In the genomic region with DNA sequence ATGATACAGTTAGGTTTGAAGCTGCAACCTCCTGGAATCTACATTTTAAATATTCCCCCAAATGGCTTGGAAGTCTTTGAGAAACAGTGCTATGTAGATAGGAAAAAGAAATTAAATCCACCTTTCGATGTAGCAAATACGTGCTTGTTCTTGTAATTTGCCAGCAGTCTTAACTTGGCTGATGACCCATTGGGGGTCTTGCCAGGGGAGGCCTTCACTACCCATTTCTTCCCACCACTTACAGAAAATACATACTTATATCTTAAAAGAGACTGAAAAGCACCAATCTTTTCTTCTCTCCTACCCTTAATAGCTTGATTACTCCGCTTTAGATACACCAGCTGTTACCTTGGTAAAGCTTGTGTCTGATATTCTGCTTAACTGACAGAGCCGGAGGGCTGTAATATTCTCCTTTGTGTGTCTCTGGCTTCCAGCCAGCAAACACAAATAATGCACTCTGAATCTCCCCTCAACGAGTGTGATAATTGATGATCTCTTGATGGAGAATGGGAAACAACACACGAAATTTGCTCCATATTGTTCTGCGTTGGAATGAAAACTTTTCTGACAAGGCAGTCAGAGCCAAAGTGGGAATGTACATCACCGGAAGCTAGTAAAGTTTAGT, we compare ENCODE assay signal across 8 mouse cellular contexts. TPM values are rescaled to one million over a fixed set of nuclear protein-coding genes. Genes with fewer than 3 reads are reported as not detected.
DNase-seq lines count a peak whose midpoint lies in the region; ATAC-seq and TF ChIP-seq lines count a peak whose summit lies in the region.

No protein-coding gene starts in this region.

- no peak overlapping the region for H3K27ac ChIP-seq in cortical plate, adult 2 months (ENCODE audit: insufficient read depth, low read length)
- peak overlapping the region; percentile 73 for H3K27ac ChIP-seq in intestine, embryonic 14.5 days (ENCODE audit: low read depth)
- H3K27ac ChIP-seq in neural tube, embryonic 14.5 days (ENCODE audit: low read depth, low read length), result peak overlapping the region; percentile 2; the same call in 1 of the 2 replicates

- peak overlapping the region; percentile 84 for H3K4me3 ChIP-seq in lung, adult 2 months (replicated peaks; ENCODE audit: extremely low read depth, low read depth, low read length)
- H3K4me3 ChIP-seq in cortical plate, adult 2 months (ENCODE audit: insufficient read depth, low read length), result peak overlapping the region; percentile 54
- H3K4me3 ChIP-seq in intestine, embryonic 14.5 days (ENCODE audit: low read depth, low read length), result peak overlapping the region; percentile 77
- H3K4me3 ChIP-seq in neural tube, embryonic 14.5 days (ENCODE audit: low read depth, low read length), result peak overlapping the region; percentile 23

- H3K9ac ChIP-seq in intestine, embryonic 14.5 days (ENCODE audit: low read length), result peak overlapping the region; percentile 43
- H3K9ac ChIP-seq in neural tube, embryonic 14.5 days (replicated peaks; ENCODE audit: low read depth, low read length), result no peak overlapping the region

- H3K36me3 ChIP-seq in intestine, embryonic 14.5 days (ENCODE audit: control insufficient read depth, insufficient read depth, low read length), result peaks cover 2% of the 10 kb centered on the region; the same call in 1 of the 2 replicates
- H3K36me3 ChIP-seq in neural tube, embryonic 14.5 days (ENCODE audit: control insufficient read depth, insufficient read depth, low read length), result no peaks in the 10 kb centered on the region

- H3K4me2 ChIP-seq in intestine, embryonic 14.5 days (ENCODE audit: low read length), result peak overlapping the region; percentile 67
- H3K4me2 ChIP-seq in neural tube, embryonic 14.5 days (ENCODE audit: low read depth, low read length), result peak overlapping the region; percentile 46

- ATAC-seq in intestine, embryonic 14.5 days (replicated peaks; ENCODE audit: low FRiP score, low TSS enrichment, low read depth), result no peak; the same call in 1 of the 2 replicates
- ATAC-seq in neural tube, embryonic 14.5 days (ENCODE audit: low read depth), result no peak
- no peak for ATAC-seq in frontal cortex, adult (ENCODE audit: low TSS enrichment)

- no peak for TF ChIP-seq POLR2A in lung, adult 2 months (IDR thresholded peaks at IDR 0.05; ENCODE audit: borderline replicate concordance, extremely low read depth, low read depth, low read length)
- TF ChIP-seq POLR2A in cortical plate, adult 2 months (IDR thresholded peaks at IDR 0.05; ENCODE audit: extremely low read depth, insufficient read depth, low read length), result no peak

- H3K4me1 ChIP-seq in lung, adult 2 months (ENCODE audit: control insufficient read depth, insufficient read depth, low read length), result no peaks in the 10 kb centered on the region; the same call in 1 of the 2 replicates
- no peaks in the 10 kb centered on the region for H3K4me1 ChIP-seq in cortical plate, adult 2 months (ENCODE audit: control insufficient read depth, insufficient read depth, low read length)
- peaks cover 12% of the 10 kb centered on the region for H3K4me1 ChIP-seq in intestine, embryonic 14.5 days (replicated peaks; ENCODE audit: control insufficient read depth, insufficient read depth, low read length)
- peaks cover 10% of the 10 kb centered on the region for H3K4me1 ChIP-seq in neural tube, embryonic 14.5 days (ENCODE audit: control insufficient read depth, insufficient read depth, low read length)

- TF ChIP-seq CTCF in lung, adult 2 months (IDR thresholded peaks at IDR 0.05; ENCODE audit: insufficient read depth, low read length), result no peak
- TF ChIP-seq CTCF in cortical plate, adult 2 months (IDR thresholded peaks at IDR 0.05; ENCODE audit: extremely low read depth, insufficient read depth, low read length), result no peak

- 29% methylated on average over 8 of the region's 8 CpGs for WGBS in lung, adult 2 months
- WGBS in intestine, embryonic 14.5 days, result 34% methylated on average over 8 of the region's 8 CpGs
- 32% methylated on average over 8 of the region's 8 CpGs for WGBS in neural tube, embryonic 14.5 days

- DNase-seq in lung, adult 2 months, result no peak
- no peak for DNase-seq in lung, postnatal 36 days
- DNase-seq in intestine, embryonic 14.5 days (ENCODE audit: low spot score), result no peak
- no peak for DNase-seq in frontal cortex, adult 2 months (ENCODE audit: extremely low spot score in 1 of 2, low spot score in 1 of 2)
- no peak for DNase-seq in gastrocnemius, postnatal 36 days

- no peaks in the 10 kb centered on the region for H3K27me3 ChIP-seq in intestine, embryonic 14.5 days (replicated peaks; ENCODE audit: control insufficient read depth, insufficient read depth, low read length)
- H3K27me3 ChIP-seq in neural tube, embryonic 14.5 days (ENCODE audit: control insufficient read depth, insufficient read depth, low read length), result no peaks in the 10 kb centered on the region

- H3K9me3 ChIP-seq in intestine, embryonic 14.5 days (ENCODE audit: control insufficient read depth, low read length), result no peaks in the 10 kb centered on the region
- no peaks in the 10 kb centered on the region for H3K9me3 ChIP-seq in neural tube, embryonic 14.5 days (ENCODE audit: control insufficient read depth, low read length)

- intact Hi-C loops in gastrocnemius, postnatal 36 days (cut with DNase I), result loop anchor here (2.0 kb wide), 1 partner anchor 41 kb away; a partner anchor contains a TSS

RNA-seq across cellular contexts. Expression of a gene that starts 0.6 kb away (rescaled TPM):
- 3.2 and 4.5 TPM in 2 replicates for polyA plus RNA-seq in lung, adult 2 months (2012; rRNA removed)
- polyA plus RNA-seq in cortical plate, adult 2 months (2012; rRNA removed), result 0.95 and 1.5 TPM in 2 replicates
- 0.43 and 0.47 TPM in 2 replicates for polyA plus RNA-seq in intestine, embryonic 14.5 days (2014; fragmentation: Nextera tagmentation; extraction: Ambion mirVana)
- 0.93 and 1.4 TPM in 2 replicates for polyA plus RNA-seq in neural tube, embryonic 14.5 days (2014; fragmentation: Nextera tagmentation; extraction: Ambion mirVana)
- 1.0 and 1.1 TPM in 2 replicates for polyA plus RNA-seq in frontal cortex, adult 2 months (2012; rRNA removed)
- total RNA-seq in gastrocnemius, postnatal 36 days (2021), result under 1 TPM in 1 of 2 experiments, not detected in 1; 0.12 TPM

RNA-seq across cellular contexts. Expression of a gene that starts 0.8 kb away (rescaled TPM):
- 3.7 and 8.3 TPM in 2 replicates for polyA plus RNA-seq in lung, adult 2 months (2012; rRNA removed)
- 24.8 and 27.7 TPM in 2 replicates for polyA plus RNA-seq in cortical plate, adult 2 months (2012; rRNA removed)
- polyA plus RNA-seq in intestine, embryonic 14.5 days (2014; fragmentation: Nextera tagmentation; extraction: Ambion mirVana), result 28.7 and 34.8 TPM in 2 replicates
- polyA plus RNA-seq in neural tube, embryonic 14.5 days (2014; fragmentation: Nextera tagmentation; extraction: Ambion mirVana), result 26.3 and 29.6 TPM in 2 replicates
- 29.5 and 30.9 TPM in 2 replicates for polyA plus RNA-seq in frontal cortex, adult 2 months (2012; rRNA removed)
- 10 to 100 TPM; 48.3 to 53.0 TPM for total RNA-seq in gastrocnemius, postnatal 36 days (2021)

RNA-seq across cellular contexts. Expression of a gene that starts 39.9 kb away (rescaled TPM):
- polyA plus RNA-seq in lung, adult 2 months (2012; rRNA removed), result 23.2 and 27.7 TPM in 2 replicates
- 45.5 and 46.3 TPM in 2 replicates for polyA plus RNA-seq in cortical plate, adult 2 months (2012; rRNA removed)
- 79.0 and 79.8 TPM in 2 replicates for polyA plus RNA-seq in intestine, embryonic 14.5 days (2014; fragmentation: Nextera tagmentation; extraction: Ambion mirVana)
- polyA plus RNA-seq in neural tube, embryonic 14.5 days (2014; fragmentation: Nextera tagmentation; extraction: Ambion mirVana), result 96.9 and 113 TPM in 2 replicates
- 43.6 and 48.2 TPM in 2 replicates for polyA plus RNA-seq in frontal cortex, adult 2 months (2012; rRNA removed)
- total RNA-seq in gastrocnemius, postnatal 36 days (2021), result 10 to 100 TPM; 12.5 to 15.9 TPM

Comparison
In these comparisons a context has a peak if more than half of its experiments do, and no peak if none do; other contexts are left out.
1. H3K4me3 ChIP-seq: peak in every context shown above with its lines; median percentile 84 in lung, adult 2 months; 77 in intestine, embryonic 14.5 days; 54 in cortical plate, adult 2 months; 23 in neural tube, embryonic 14.5 days.